Mouse (Mus musculus) megakaryocyte-erythroid progenitor cell, adult 5 weeks (primary cell): ENCODE data around the gene Vgll2. TPM values are rescaled to one million over a fixed set of nuclear protein-coding genes. Genes with fewer than 3 reads are reported as not detected.

ENCODE experiments used
- polyA plus RNA-seq: library from polyadenylated mRNA; stranded (reverse); fragments of >175 nt; gene quantifications from 2 replicates; pipeline ENCODE4 v1.2.3, GENCODE M21; 2012

The Vgll2 gene
- not detected in 2 replicates for polyA plus RNA-seq

GRCm38 (mm10) chr10:52022413-52023212, at the start of gene Vgll2:
Gene Vgll2 (plus strand): TSS chr10:52022502.

Other genes with a start within 250 kb of the Vgll2 start
- gene Ros1, start 172.7 kb downstream of the Vgll2 start, polyA plus RNA-seq: not detected in 2 replicates
- gene Dcbld1, start 211.1 kb downstream of the Vgll2 start, polyA plus RNA-seq: 0.06 and 0.12 TPM in 2 replicates